Mouse (Mus musculus) liver, adult (tissue): ENCODE results near the gene Gm32802.
"Not testable (repeated sequence)": the region's sequence is repeated elsewhere in the genome, so short reads cannot be mapped to it uniquely, and the experiment has no call there.

Experiments used
- GATA4 ChIP-seq: IDR thresholded peaks from 2 replicates; pipeline ENCODE4 v1.6.1; 2014; ENCODE audit warnings: mild to moderate bottlenecking, low read length; ENCODE audit not compliant: insufficient replicate concordance

Gm32802 gene

DNA sequence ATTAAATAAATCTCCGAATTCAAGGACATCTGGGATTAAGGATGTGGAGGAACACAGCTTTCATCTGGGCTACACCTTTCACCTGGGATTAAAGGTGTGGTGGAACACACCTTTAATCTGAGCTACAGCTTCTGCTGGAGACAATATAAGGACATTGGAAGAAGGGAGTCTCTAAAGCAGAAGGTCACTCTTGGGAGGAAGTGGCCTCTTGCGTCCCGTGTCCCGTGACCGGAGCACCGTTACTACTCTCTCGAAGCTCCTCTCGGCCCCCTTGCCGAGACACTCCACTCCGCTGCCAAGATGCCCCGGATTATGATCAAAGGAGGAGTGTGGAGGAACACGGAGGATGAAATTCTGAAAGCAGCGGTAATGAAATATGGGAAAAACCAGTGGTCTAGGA lies at the start of gene Gm32802:
Gm32802 (plus strand) TSS at position 301 of the 400 bp plus-strand sequence.
- not testable (repeated sequence) for TF ChIP-seq GATA4

DNA sequence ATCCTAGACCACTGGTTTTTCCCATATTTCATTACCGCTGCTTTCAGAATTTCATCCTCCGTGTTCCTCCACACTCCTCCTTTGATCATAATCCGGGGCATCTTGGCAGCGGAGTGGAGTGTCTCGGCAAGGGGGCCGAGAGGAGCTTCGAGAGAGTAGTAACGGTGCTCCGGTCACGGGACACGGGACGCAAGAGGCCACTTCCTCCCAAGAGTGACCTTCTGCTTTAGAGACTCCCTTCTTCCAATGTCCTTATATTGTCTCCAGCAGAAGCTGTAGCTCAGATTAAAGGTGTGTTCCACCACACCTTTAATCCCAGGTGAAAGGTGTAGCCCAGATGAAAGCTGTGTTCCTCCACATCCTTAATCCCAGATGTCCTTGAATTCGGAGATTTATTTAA lies 17.8 kb upstream of the Gm32802 start, which contains the start of gene Gm32717:
Gm32717 (minus strand) TSS at position 101 of the 400 bp plus-strand sequence.
- not testable (repeated sequence) for TF ChIP-seq GATA4

DNA sequence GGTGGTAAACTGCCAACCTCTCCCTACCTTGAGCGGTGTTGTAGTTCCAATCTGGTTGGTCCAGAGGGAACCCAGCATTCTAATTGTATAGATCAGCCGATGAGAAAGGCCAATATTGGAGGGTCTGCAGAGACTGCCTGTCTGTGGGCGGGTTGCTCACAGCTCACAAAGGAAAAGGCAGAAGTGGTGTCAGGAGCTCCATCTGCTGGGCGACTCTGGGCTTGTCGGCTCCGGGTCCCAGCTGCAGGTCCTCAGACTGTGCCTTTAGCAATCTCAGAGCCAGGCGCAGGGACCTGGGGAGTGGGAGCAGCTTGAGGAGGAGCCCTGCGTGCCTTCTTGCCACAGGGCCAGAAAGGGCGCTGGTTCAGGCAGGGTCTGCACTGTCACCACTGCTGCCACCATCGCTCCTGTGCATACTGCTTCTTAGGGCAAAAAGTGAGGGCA lies 7.6 kb upstream of the Gm32802 start:
- no peak for TF ChIP-seq GATA4

DNA sequence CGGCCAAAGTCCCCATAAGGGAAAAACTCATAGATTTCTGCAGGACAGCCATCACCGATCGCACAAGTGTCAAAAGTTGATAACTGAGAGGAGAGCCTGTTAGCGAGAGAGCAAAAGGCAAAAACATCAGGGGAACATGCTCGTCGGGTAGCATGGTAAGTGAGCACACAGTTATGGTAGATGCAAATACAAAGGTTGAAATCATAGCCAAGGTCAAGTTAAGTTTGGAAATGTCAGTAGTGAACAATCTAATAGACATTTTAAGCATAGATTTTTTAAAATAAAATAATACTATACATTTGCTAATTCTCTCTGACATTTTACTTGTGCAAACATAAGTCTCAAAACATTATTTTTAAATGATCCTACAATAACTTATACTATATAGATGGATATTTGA lies 36.5 kb downstream of the Gm32802 start, which contains the start of gene Iltifb:
Iltifb (minus strand) TSS at position 101 of the 400 bp plus-strand sequence.
- no peak for TF ChIP-seq GATA4
